Mouse (Mus musculus) lung, adult 18-20 months (tissue): ENCODE measurements at regions not wholly inside any gene's neighbourhood (a gene's known extent, or its start where the extent isn't known, plus 50 kb on each side); places are given as distances from the start of the nearest gene placed in this dataset.

ENCODE experiments used
- DNase-seq, 2 experiments: peaks; one replicate each; pipeline ENCODE4 v3.0.0; 2022; ENCODE audit warnings: mixed read lengths in 2 of 2

DNA sequence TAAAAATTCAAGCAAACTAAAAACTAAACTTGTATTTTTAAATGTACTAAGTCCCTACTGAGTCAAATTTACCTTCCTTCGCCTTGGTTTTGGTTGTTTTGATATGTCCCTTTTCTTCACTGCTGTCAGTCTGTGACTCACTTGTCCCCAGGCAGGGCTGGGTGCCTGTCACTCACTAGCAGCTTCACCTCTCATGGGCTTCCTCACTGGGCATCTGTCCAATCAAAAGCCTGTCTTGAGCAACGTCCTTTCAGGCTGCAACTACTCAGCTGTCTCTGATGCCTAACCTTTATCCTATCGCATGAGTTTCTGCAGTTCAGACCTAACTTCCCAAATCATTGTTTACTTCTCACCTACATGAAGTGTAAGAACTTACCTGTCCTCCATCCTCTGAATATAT lies 61.2 kb upstream of the Ptchd3 start:
- peak; percentile 45 to 53 for DNase-seq

DNA sequence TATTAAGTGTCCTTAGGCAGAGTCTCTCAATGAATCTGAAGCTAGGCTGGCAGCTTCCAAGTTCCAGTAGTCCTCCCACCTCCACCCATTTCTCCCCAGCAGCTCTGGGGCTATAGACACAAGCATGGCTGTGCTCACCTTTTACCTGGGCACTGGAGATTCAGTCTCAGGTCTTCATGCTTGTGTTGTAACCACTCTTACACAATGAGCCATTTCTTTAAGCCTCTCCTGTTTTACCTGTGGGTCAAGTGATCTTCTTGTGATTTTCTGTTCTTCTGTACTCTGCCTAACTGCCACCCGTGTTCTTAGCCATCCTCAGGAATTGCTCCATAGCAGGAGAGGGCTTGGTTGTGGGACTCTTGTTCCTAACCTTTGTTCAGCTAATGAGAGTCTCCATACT lies 60.0 kb upstream of the Ptchd3 start:
- DNase-seq = peak in 1 of 2 experiments; percentile 28

DNA sequence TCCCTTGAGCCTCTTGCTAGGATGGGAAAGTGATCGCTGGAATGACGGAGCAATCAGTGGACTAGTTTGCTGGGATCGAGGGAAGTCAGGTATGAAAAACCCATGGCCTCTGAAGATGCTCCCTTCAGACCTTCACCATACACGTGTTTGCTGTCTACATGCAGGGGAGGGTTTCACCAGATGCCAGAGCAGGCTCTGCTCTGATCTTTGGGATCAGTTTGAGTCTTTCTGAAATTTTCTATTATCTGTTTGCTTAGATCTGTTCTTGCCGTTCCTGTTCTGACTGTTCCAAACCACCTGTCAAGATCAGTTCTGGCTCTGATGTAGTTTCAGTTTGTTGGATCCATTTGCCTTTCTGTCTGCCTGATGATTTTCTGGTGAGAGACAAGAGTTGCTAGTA lies 53.1 kb upstream of the Ptchd3 start:
- no peak for DNase-seq

GRCm38 (mm10) chr11:121777553-121777952 lies 52.5 kb upstream of the Ptchd3 start:
- DNase-seq = no peak
